Mouse (Mus musculus) limb, embryonic 15.5 days (tissue): ENCODE data around the gene Vmn1r77. TPM values are rescaled to one million over a fixed set of nuclear protein-coding genes. Genes with fewer than 3 reads are reported as not detected.
"Not testable (repeated sequence)": the region's sequence is repeated elsewhere in the genome, so short reads cannot be mapped to it uniquely, and the experiment has no call there.

ENCODE experiments used
- ATAC-seq: fragments of 200-750 bp; cut with Nextera tagmentation; 2 replicates; pipeline ENCODE4 v1.8.0; 2017; ENCODE audit warnings: low read depth, moderate TSS enrichment; ENCODE audit not compliant: insufficient number of reproducible peaks, low FRiP score, low TSS enrichment
- H3K27ac ChIP-seq: fragments of 300-500 bp; sonication (generic); 2 replicates; pipeline ENCODE4 v1.5.1; 2015; ENCODE audit warnings: moderate library complexity, mild to moderate bottlenecking, inconsistent platforms
- H3K27me3 ChIP-seq: fragments of 300-500 bp; sonication (generic); 2 replicates; pipeline ENCODE4 v1.6.1; 2015; ENCODE audit warnings: inconsistent platforms
- H3K36me3 ChIP-seq: fragments of 300-500 bp; sonication (generic); 2 replicates; pipeline ENCODE4 v1.6.1; 2015; ENCODE audit warnings: inconsistent platforms
- H3K4me1 ChIP-seq: fragments of 300-500 bp; sonication (generic); 2 replicates; pipeline ENCODE4 v1.6.1; 2015; ENCODE audit warnings: inconsistent platforms
- H3K4me2 ChIP-seq: fragments of 300-500 bp; sonication (generic); 2 replicates; pipeline ENCODE4 v1.6.1; 2015; ENCODE audit warnings: mild to moderate bottlenecking, inconsistent platforms
- H3K4me3 ChIP-seq: fragments of 300-500 bp; sonication (generic); 2 replicates; pipeline ENCODE4 v1.5.1; 2015; ENCODE audit warnings: mild to moderate bottlenecking, inconsistent platforms
- H3K9ac ChIP-seq: fragments of 300-500 bp; sonication (generic); 2 replicates; pipeline ENCODE4 v1.6.1; 2015; ENCODE audit warnings: inconsistent platforms
- H3K9me3 ChIP-seq: fragments of 300-500 bp; sonication (generic); 2 replicates; pipeline ENCODE4 v1.6.1; 2016; ENCODE audit warnings: inconsistent platforms
- WGBS: fragments of 180-500 bp; shearing (Covaris S2); methylation state at CpG from one replicate; pipeline ENCODE4 v1.1.7; 2015; 5-methylcytosine and 5-hydroxymethylcytosine counted together
- polyA plus RNA-seq: library from polyadenylated mRNA; unstranded; fragments of >200 nt; fragmentation: Nextera tagmentation; extraction: Ambion mirVana; gene quantifications from 2 replicates; pipeline ENCODE4 v1.2.1, GENCODE M21; 2015

Vmn1r77 gene
- not detected in 2 replicates for polyA plus RNA-seq

GRCm38 (mm10) chr7:12036452-12036851, at the start of gene Vmn1r77:
Vmn1r77 (plus strand) TSS chr7:12036752.
- H3K27me3 ChIP-seq, ATAC-seq, H3K4me1 ChIP-seq, H3K9ac ChIP-seq, H3K4me3 ChIP-seq, H3K36me3 ChIP-seq, H3K27ac ChIP-seq, H3K9me3 ChIP-seq, H3K4me2 ChIP-seq: not testable (repeated sequence)

- not testable (repeated sequence) for H3K4me1 ChIP-seq, H3K27ac ChIP-seq, H3K9ac ChIP-seq, H3K36me3 ChIP-seq, H3K4me2 ChIP-seq, H3K27me3 ChIP-seq, ATAC-seq, H3K4me3 ChIP-seq
- H3K9me3 ChIP-seq, result peaks cover 55% of the 10 kb centered on the region
- 96% methylated on average over 5 of the region's 5 CpGs for WGBS
These were observed 25.1 kb upstream of the Vmn1r77 start for GRCm38 (mm10) chr7:12011491-12011890.

GRCm38 (mm10) chr7:12012392-12012791, 24.2 kb upstream of the Vmn1r77 start:
- peaks cover 64% of the 10 kb centered on the region for H3K9me3 ChIP-seq
- 88% methylated on average over 3 of the region's 3 CpGs for WGBS
- not testable (repeated sequence) for H3K4me3 ChIP-seq, ATAC-seq, H3K9ac ChIP-seq, H3K4me2 ChIP-seq, H3K27ac ChIP-seq, H3K27me3 ChIP-seq, H3K4me1 ChIP-seq, H3K36me3 ChIP-seq

- H3K27ac ChIP-seq, result no peak overlapping the region
- WGBS, result 83% methylated on average over 4 of the region's 4 CpGs
These were observed 23.4 kb upstream of the Vmn1r77 start for GRCm38 (mm10) chr7:12013106-12013505.

DNA sequence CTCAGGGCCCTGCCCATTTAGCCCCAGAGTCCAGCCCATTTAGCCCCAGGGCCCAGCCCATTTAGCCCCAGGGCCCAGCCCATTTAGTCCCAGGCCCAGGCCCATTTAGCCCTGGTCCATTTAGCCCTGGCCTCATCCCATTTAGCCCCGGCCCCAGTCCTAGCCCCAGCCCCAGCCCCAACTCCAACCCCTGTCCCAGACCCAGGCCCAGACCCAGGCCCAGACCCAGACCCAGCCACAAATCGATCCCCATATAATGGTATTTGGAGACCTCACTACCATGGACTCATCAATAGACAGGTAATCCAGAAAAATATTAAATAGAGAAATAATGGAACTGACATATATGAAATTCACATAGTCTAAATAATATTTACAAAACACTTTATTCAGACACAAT, 18.7 kb upstream of the Vmn1r77 start:
- not testable (repeated sequence) for H3K4me3 ChIP-seq, H3K36me3 ChIP-seq, H3K27me3 ChIP-seq, H3K4me1 ChIP-seq, H3K4me2 ChIP-seq, H3K27ac ChIP-seq, H3K9ac ChIP-seq
- peaks cover 55% of the 10 kb centered on the region for H3K9me3 ChIP-seq
- 0 out of 2 replicates have a peak, but pooled peaks have one; percentile 62 for ATAC-seq
- 80% methylated on average over 2 of the region's 2 CpGs for whole genome bisulfite sequencing

More at GRCm38 (mm10) chr7:12013106-12013505, 23.4 kb upstream of the Vmn1r77 start:
- Histone ChIP-seq H3K4me2 (no peak overlapping the region), H3K4me1 (no peaks in the 10 kb centered on the region), H3K9me3 (peaks cover 69% of the 10 kb centered on the region), H3K9ac (no peak overlapping the region), H3K4me3 (no peak overlapping the region), H3K27me3 (no peaks in the 10 kb centered on the region), H3K36me3 (no peaks in the 10 kb centered on the region)
- ATAC-seq, result no peak

GRCm38 (mm10) chr7:12040664-12041063, 4.1 kb downstream of the Vmn1r77 start:
- Histone ChIP-seq H3K36me3 (no peaks in the 10 kb centered on the region), H3K4me2 (no peak overlapping the region), H3K4me1 (no peaks in the 10 kb centered on the region), H3K27ac (no peak overlapping the region), H3K9ac (no peak overlapping the region), H3K9me3 (no peaks in the 10 kb centered on the region; the same call in 1 of the 2 replicates), H3K4me3 (no peak overlapping the region), H3K27me3 (no peaks in the 10 kb centered on the region)
- ATAC-seq, result no peak
- WGBS, result 76% methylated on average over 2 of the region's 2 CpGs

Other genes starting within 250 kb of the Vmn1r77 start
- not detected in 2 replicates for gene Vmn1r74, start 202.8 kb upstream of the Vmn1r77 start, polyA plus RNA-seq
- not detected in 2 replicates for gene Vmn1r75, start 162.1 kb upstream of the Vmn1r77 start, polyA plus RNA-seq
- gene Vmn1r76, start 98.5 kb upstream of the Vmn1r77 start, polyA plus RNA-seq, result not detected in 2 replicates
- not detected in 2 replicates for gene Vmn1r78, start 113.5 kb downstream of the Vmn1r77 start, polyA plus RNA-seq
- not detected in 2 replicates for gene Vmn1r79, start 134.5 kb downstream of the Vmn1r77 start, polyA plus RNA-seq
- gene Vmn1r80, start 152.5 kb downstream of the Vmn1r77 start, polyA plus RNA-seq, result not detected in 2 replicates
- not detected in 2 replicates for gene Vmn1r81, start 231.5 kb downstream of the Vmn1r77 start, polyA plus RNA-seq